Comparison of ENCODE assay signal across 27 mouse cellular contexts in genomic region chr10:85125184-85125583, GRCm38 (mm10). TPM values are rescaled to one million over a fixed set of nuclear protein-coding genes. Genes with fewer than 3 reads are reported as not detected.
DNase-seq lines count a peak whose midpoint lies in the region; ATAC-seq and TF ChIP-seq lines count a peak whose summit lies in the region.
"Had no signal": no experiment of that assay in that cellular context is flagged by ENCODE, and none has a peak within 500 bp of the region (broad histone marks: within the 10 kb centered on the region; RNA-seq: fewer than 3 reads in every experiment).

No protein-coding gene starts in this region.

- no peak for TF ChIP-seq POLR2A in small intestine, adult 2 months (IDR thresholded peaks at IDR 0.05; ENCODE audit: low read depth, low read length)

- peak overlapping the region; percentile 21 for H3K4me2 ChIP-seq in intestine, embryonic 16.5 days (ENCODE audit: low read depth, low read length)
- H3K4me2 ChIP-seq: embryonic facial prominence, embryonic 13.5 days; forebrain, embryonic 12.5 days; forebrain, embryonic 15.5 days; heart, embryonic 12.5 days; heart, embryonic 15.5 days; hindbrain, embryonic 13.5 days had no signal

- H3K9ac ChIP-seq in intestine, embryonic 16.5 days (ENCODE audit: low read depth, low read length) = no peak overlapping the region
- H3K9ac ChIP-seq: embryonic facial prominence, embryonic 13.5 days; forebrain, embryonic 12.5 days; forebrain, embryonic 15.5 days; heart, embryonic 12.5 days; heart, embryonic 15.5 days; hindbrain, embryonic 13.5 days had no signal

- no peak for TF ChIP-seq CTCF in small intestine, adult 2 months (IDR thresholded peaks at IDR 0.05; ENCODE audit: extremely low read depth, insufficient read length, insufficient replicate concordance, low read depth, low read length)

- H3K27ac ChIP-seq in intestine, embryonic 16.5 days (ENCODE audit: low read length) = peak overlapping the region; percentile 80
- peak overlapping the region; percentile 83 for H3K27ac ChIP-seq in small intestine, adult 2 months (ENCODE audit: insufficient read depth, low read depth, low read length)
- H3K27ac ChIP-seq: embryonic facial prominence, embryonic 10.5 days; embryonic facial prominence, embryonic 13.5 days; forebrain, embryonic 12.5 days; forebrain, embryonic 15.5 days; heart, embryonic 15.5 days; hindbrain, embryonic 10.5 days; hindbrain, embryonic 13.5 days had no signal

- H3K4me3 ChIP-seq in intestine, embryonic 16.5 days (ENCODE audit: low read length) = no peak overlapping the region
- peak overlapping the region; percentile 21; the same call in 1 of the 2 replicates for H3K4me3 ChIP-seq in small intestine, adult 2 months (ENCODE audit: low read depth, low read length)
- H3K4me3 ChIP-seq: embryonic facial prominence, embryonic 10.5 days; embryonic facial prominence, embryonic 13.5 days; erythroblast, embryonic 14.5 days; forebrain, embryonic 12.5 days; forebrain, embryonic 15.5 days; heart, embryonic 12.5 days; heart, embryonic 15.5 days; hindbrain, embryonic 10.5 days; hindbrain, embryonic 13.5 days had no signal

- peak; percentile 48 for DNase-seq in ZHBTc4 (ENCODE audit: low read depth, low spot score)
- no peak for DNase-seq in lung, postnatal 36 days
- DNase-seq in embryo, embryonic 10.5 days (ENCODE audit: low spot score) = no peak
- no peak for DNase-seq in thymus, postnatal 14 days
- DNase-seq: adrenal gland, adult 2 months; adrenal gland, postnatal 14 days; cerebellum, adult 11 months; cerebellum, adult 2 months; cerebellum, adult 9-11 months; cerebellum, postnatal 25 days; embryo, embryonic 11 days; gastrocnemius, postnatal 25 days; heart, adult 18-20 months; heart, postnatal 10 days; heart, postnatal 36 days had no signal

- H3K4me1 ChIP-seq in intestine, embryonic 16.5 days (ENCODE audit: control insufficient read depth, insufficient read depth, low read length) = peaks cover 9% of the 10 kb centered on the region
- H3K4me1 ChIP-seq in small intestine, adult 2 months (ENCODE audit: control insufficient read depth, insufficient read depth, insufficient read length, low read length) = peaks cover 14% of the 10 kb centered on the region; the same call in 1 of the 2 replicates

- no peaks in the 10 kb centered on the region for H3K9me3 ChIP-seq in intestine, embryonic 16.5 days (ENCODE audit: control insufficient read depth, low read length)
- H3K9me3 ChIP-seq: embryonic facial prominence, embryonic 10.5 days; embryonic facial prominence, embryonic 13.5 days; forebrain, embryonic 12.5 days; forebrain, embryonic 15.5 days; heart, embryonic 12.5 days; heart, embryonic 15.5 days; hindbrain, embryonic 10.5 days; hindbrain, embryonic 13.5 days had no signal

- no peaks in the 10 kb centered on the region for H3K36me3 ChIP-seq in intestine, embryonic 16.5 days (ENCODE audit: control insufficient read depth, insufficient read depth, low read length)
- peaks cover 7% of the 10 kb centered on the region; the same call in 1 of the 2 replicates for H3K36me3 ChIP-seq in small intestine, adult 2 months (ENCODE audit: control insufficient read depth, insufficient read depth, low read length)

- 70% methylated on average over 13 of the region's 13 CpGs for WGBS in intestine, embryonic 16.5 days
- WGBS in small intestine, adult 2 months = 35% methylated on average over 13 of the region's 13 CpGs

- peak; percentile 58 for ATAC-seq in intestine, embryonic 16.5 days
- ATAC-seq: forebrain, embryonic 15.5 days; hindbrain, embryonic 16.5 days had no signal

- H3K27me3 ChIP-seq in intestine, embryonic 16.5 days (replicated peaks; ENCODE audit: control insufficient read depth, insufficient read depth, low read length) = no peaks in the 10 kb centered on the region
- no peaks in the 10 kb centered on the region for H3K27me3 ChIP-seq in small intestine, adult 2 months (ENCODE audit: control insufficient read depth, insufficient read depth, low read length)
- H3K27me3 ChIP-seq: embryonic facial prominence, embryonic 13.5 days; forebrain, embryonic 12.5 days; forebrain, embryonic 15.5 days; heart, embryonic 12.5 days; heart, embryonic 15.5 days; hindbrain, embryonic 13.5 days had no signal

RNA-seq across cellular contexts. Expression of gene Mterf2, which starts 2.6 kb away (rescaled TPM):
- polyA plus RNA-seq in intestine, embryonic 16.5 days (2015; fragmentation: Nextera tagmentation; extraction: Ambion mirVana) = 19.5 and 20.6 TPM in 2 replicates
- 2.2 and 2.5 TPM in 2 replicates for polyA plus RNA-seq in small intestine, adult 2 months (2012; rRNA removed)
- polyA plus RNA-seq: erythroblast, embryonic 14.5 days had no signal

RNA-seq across cellular contexts. Expression of gene Tmem263, which starts 22.8 kb away (rescaled TPM):
- 47.7 and 48.9 TPM in 2 replicates for polyA plus RNA-seq in intestine, embryonic 16.5 days (2015; fragmentation: Nextera tagmentation; extraction: Ambion mirVana)
- 5.1 and 7.3 TPM in 2 replicates for polyA plus RNA-seq in small intestine, adult 2 months (2012; rRNA removed)

RNA-seq across cellular contexts. Expression of gene Fhl4, which starts 22.9 kb away (rescaled TPM):
- polyA plus RNA-seq in intestine, embryonic 16.5 days (2015; fragmentation: Nextera tagmentation; extraction: Ambion mirVana) = 0.26 and 0.45 TPM in 2 replicates
- 0.05 TPM in 1 of 2 replicates, not detected in the other for polyA plus RNA-seq in small intestine, adult 2 months (2012; rRNA removed)
- polyA plus RNA-seq: erythroblast, embryonic 14.5 days had no signal

RNA-seq across cellular contexts. Expression of gene Cry1, which starts 59.7 kb away (rescaled TPM):
- polyA plus RNA-seq in intestine, embryonic 16.5 days (2015; fragmentation: Nextera tagmentation; extraction: Ambion mirVana) = 23.9 and 24.0 TPM in 2 replicates
- polyA plus RNA-seq in small intestine, adult 2 months (2012; rRNA removed) = 6.5 and 14.7 TPM in 2 replicates
